Mouse (Mus musculus): ENCODE results near the gene Stard5.

Gene Stard5

GRCm38 (mm10) chr7:83633856-83634255 lies 2.1 kb downstream of the Stard5 start:
- no peak for DNase-seq (ENCODE audit: low spot score in 2 of 2)

GRCm38 (mm10) chr7:83635726-83636125 lies 4.0 kb downstream of the Stard5 start:
- DNase-seq (ENCODE audit: low spot score in 2 of 2): no peak

DNA sequence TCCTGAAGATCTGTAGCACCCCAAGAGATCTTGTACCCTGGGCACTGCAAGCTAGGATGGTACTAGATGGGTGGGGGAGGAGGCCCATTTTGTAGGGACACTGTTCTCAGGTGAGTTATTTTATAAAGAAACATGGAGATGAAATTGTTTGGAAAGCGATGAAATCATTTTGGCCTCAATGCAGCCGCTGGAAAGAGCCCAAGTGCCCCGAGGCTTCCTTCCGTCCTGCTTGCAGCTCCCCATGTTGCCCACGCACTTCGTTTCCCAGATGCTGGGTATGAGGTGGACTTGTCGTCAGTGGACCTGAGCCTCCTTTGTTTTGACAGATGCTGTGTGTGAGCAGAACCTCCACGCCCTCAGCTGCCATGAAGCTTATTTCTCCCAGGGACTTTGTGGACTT lies 4.7 kb downstream of the Stard5 start:
- no peak for DNase-seq (ENCODE audit: low spot score in 2 of 2)

DNA sequence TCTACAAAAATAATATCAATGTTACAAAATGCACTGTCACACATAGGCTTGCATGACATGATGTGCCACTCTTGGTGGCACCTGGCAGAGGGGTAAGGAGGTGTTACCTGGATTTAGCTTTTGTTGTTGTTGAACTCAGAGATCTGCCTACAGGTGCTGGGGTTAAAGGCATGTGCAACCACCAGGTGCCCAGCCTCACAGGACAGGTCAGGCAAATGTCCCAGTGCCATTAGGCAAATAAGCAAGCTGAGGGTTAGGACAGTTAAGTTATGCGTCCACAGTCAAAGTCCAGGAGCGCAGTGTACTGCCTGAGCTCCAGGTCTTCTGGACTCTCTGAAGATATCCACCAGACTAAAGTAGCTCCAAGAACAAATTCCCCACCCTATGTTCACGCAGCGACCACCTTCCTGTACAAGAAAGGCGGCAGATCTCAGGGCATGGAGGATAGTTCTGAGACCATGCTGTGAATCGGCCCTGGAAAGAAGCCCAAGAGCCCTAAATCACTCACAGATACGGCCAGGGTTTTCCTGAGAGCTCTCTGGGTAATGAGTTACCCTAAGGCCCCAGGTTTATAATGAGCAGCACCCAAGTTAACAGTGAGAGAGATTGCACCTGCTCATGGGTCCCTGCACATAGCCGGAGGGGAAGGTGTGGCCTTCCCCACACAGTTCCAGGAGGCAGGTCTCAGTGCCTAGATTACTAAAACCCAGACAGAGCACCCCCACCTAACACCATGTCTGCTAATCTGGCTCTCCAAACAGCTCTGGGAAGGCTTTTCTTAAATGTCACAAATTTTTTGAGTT lies 6.2 kb downstream of the Stard5 start:
- DNase-seq (ENCODE audit: low spot score in 2 of 2): no peak

DNA sequence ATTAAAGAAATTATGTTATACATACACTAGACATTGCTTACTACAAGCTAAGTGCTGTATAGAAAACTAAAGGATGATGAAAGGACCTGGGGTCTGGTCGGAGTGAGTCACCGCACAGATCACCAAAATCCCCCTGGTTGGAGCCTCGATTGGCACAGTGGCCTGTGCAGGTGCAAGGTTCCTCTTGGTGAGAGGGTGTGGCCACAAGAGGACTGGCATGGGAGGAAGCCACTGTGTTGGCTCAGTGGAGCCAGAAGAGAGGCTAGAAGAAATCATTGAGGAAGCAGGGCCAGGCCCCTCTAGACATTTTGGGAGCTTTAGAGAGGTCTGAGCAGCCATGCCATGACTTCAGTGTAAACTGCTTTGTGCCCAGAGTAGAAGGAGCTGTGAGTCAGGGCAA lies 7.3 kb downstream of the Stard5 start:
- no peak for DNase-seq (ENCODE audit: low spot score in 2 of 2)

- DNase-seq (ENCODE audit: low spot score in 2 of 2): no peak
Observed at GRCm38 (mm10) chr7:83640581-83640980, 8.8 kb downstream of the Stard5 start.

DNA sequence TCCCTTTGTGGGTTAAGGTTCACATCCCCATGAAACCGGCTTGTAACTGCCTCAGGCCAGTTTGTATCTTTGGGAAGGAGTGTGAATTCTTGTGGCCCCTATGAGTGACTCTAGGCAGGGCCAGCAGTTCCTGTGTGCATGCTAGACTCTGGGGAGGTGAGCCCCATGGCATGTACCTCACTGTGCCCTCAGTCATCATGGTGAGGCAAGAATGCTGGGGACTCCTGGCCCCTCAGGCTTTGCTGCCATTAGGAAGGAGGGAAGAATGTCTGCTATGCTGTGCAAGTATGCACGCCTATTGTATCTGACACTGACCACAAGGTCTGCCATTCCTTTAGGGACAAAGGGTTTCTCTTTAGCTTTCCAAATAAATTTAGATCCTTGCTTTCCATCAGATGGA lies 9.4 kb downstream of the Stard5 start:
- no peak for DNase-seq (ENCODE audit: low spot score in 2 of 2)

DNA sequence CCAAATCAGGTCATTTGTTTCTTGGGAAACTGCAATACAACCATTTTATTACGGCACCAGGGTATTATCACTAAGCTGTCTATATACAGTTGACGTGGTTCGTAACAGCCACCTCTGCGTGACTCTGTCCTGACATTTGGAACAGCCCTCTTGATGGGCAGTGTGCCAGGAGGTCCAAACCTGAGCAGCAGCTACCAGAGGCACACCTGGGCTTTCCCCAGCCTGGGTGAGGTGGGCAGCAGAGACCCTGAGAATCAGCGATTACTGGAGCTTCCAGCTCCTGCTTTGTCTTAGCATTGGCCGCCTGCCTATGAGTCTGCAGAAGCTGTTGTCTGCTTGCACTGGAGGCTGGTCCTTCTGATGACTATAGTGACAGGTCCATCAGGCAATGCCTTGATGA lies 11.8 kb downstream of the Stard5 start:
- DNase-seq (ENCODE audit: low spot score in 2 of 2): no peak

GRCm38 (mm10) chr7:83644761-83645160 lies 13.0 kb downstream of the Stard5 start:
- no peak for DNase-seq (ENCODE audit: low spot score in 2 of 2)

- DNase-seq (ENCODE audit: low spot score in 2 of 2): no peak
Observed at GRCm38 (mm10) chr7:83645476-83645875, 13.7 kb downstream of the Stard5 start.

GRCm38 (mm10) chr7:83648807-83649206 lies 17.0 kb downstream of the Stard5 start:
- DNase-seq (ENCODE audit: low spot score in 2 of 2): no peak

GRCm38 (mm10) chr7:83650638-83651037 lies 18.9 kb downstream of the Stard5 start:
- no peak for DNase-seq (ENCODE audit: low spot score in 2 of 2)

GRCm38 (mm10) chr7:83652498-83652897 lies 20.7 kb downstream of the Stard5 start:
- no peak for DNase-seq (ENCODE audit: low spot score in 2 of 2)

DNA sequence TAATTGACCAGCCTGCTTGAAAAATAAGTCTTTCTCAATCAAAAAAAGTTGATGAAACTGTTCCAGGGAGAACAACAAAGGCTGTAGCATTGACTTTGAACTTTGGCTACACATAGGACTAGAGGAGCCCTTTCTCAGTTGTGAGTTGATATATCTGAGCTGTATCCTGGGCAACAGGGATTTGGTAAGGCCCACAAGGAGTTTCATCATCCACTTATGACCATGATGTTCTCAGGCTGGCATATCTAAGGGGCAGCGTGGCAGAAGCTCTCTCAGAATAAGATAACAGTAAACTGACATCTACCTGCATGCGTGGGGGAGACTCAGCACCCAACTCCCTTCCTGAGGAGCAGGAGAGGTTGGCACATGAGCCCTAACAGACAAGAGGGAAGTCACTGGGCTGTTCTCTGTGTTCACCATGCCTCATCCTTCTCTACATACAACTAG lies 21.9 kb downstream of the Stard5 start:
- DNase-seq (ENCODE audit: low spot score in 2 of 2): no peak

GRCm38 (mm10) chr7:83654196-83654595 lies 22.4 kb downstream of the Stard5 start:
- DNase-seq (ENCODE audit: low spot score in 2 of 2): no peak

- peak; percentile 48 to 59 for DNase-seq (ENCODE audit: low spot score in 2 of 2)
Observed at GRCm38 (mm10) chr7:83654938-83655630, 23.3 kb downstream of the Stard5 start.

- no peak for DNase-seq (ENCODE audit: low spot score in 2 of 2)
Observed at GRCm38 (mm10) chr7:83658716-83659115, 27.0 kb downstream of the Stard5 start.

GRCm38 (mm10) chr7:83659159-83660065 lies 27.7 kb downstream of the Stard5 start:
- DNase-seq (ENCODE audit: low spot score in 2 of 2): no peak

DNA sequence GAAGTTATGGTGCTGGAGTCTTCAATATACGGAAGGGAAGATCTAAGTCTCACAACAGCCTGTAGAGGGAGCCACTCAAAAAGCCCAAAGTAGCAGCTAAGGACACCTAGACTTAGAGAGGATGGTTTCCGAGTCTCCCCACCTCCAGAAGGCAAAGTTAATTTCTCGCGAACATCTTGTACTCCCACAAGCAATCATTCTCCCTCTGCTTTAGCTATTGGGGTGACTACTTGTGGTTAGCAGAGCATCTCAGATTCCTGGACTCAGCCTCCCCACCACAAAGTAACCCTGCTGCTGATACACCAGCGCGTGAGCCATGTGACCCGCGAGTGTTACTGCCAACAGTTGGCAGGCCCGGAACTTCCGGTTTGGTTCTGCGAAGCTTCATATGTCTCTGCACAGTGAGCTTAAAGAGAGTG lies 28.5 kb downstream of the Stard5 start:
- no peak for DNase-seq (ENCODE audit: low spot score in 2 of 2)

DNA sequence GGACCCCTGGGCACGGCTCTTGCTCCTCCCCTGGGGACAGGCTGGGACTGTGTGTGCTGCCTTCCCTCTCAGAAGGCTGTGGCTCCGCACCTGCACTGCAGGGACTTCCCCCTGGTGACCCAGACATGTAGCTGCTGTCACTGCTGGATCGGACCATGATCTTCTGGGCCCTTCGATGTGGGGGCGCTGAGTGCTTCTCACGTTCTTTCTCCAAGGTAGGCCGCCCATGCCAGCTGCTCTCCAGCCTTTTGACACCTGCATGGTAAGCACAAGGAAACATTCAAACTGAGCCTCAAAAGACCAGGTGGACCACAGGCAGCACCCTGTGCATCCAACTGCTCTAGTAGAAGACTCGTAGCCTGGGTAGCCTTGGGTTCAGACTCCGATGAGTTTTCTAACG lies 29.3 kb downstream of the Stard5 start:
- no peak for DNase-seq (ENCODE audit: low spot score in 2 of 2)

- no peak for DNase-seq (ENCODE audit: low spot score in 2 of 2)
Observed at GRCm38 (mm10) chr7:83661763-83662162, 30.0 kb downstream of the Stard5 start.

DNA sequence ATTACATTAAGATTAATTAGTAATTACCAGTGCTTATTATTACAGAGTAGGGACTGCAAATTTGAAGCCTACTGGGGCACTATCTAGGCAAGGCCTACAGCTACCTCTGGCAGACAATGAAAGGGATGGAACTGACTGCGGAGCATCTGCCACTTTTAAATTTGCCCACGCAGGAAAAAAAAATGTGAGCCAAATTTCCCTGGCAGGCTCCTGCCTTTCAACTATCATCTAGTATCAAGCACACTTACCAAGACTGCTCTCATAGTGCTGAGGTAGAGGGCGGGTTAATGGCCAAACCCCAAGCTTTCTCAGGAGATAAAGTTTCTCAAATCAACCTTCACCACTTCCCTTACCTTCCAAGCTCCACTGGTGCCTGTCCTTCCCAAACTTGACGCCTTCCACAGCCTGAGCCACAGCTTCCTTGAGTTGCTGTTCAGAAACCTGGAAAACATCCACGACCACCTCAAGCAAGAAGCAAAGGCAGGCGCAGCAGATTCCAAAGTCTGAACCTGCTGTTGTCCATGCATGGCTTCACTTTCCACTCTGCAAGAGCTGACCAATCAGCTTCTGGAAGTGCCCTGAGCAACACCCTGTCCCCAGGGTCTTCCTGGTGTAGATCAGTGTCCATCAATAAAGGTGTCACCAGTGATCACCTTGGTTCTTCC lies 31.1 kb downstream of the Stard5 start:
- DNase-seq (ENCODE audit: low spot score in 2 of 2): no peak
